Mouse (Mus musculus) cerebellum, adult 9-11 months (tissue): ENCODE data around the gene Krtap17-1.

Experiments
- DNase-seq: peaks from one replicate; pipeline ENCODE4 v3.0.0; 2022

Krtap17-1 gene

DNA sequence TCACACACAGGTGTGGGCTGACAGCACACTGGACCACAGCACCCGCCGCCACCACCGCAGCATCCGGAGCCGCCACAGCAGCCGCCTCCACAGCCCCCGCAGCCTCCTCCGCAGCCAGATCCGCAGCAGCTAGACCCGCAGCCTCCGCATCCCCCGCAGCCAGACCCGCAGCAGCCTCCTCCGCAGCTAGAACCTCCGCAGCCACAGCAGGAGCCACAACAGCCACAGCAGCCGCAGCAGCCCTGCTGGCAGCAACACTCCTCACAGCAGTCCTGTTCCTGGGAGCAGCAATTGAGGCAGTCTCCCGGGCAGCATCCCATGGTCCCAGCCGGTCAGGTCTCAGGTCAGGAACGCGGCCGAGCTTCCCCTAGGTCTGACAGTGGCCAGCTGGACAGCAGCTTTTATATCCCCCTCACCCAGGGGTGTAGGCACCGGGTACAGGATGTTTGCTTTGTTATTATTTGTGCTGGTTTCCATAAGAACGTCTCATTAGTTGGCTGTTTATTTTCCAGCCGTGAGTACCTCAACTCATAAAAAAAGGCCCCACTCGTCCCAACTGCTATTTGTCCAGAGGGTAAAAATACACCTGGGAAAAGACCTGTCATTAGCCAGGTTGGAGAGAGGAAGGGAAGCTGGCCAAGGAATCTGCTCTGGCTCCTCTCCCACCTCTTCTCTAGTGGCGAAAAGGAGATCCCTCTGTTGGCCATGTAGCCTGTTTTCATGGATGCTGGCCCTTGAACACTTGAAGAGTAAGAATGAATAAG, at the start of gene Krtap17-1:
TSS of gene Krtap17-1 (minus strand) at position 375 of the 764 bp plus-strand sequence.
- no peak for DNase-seq

DNA sequence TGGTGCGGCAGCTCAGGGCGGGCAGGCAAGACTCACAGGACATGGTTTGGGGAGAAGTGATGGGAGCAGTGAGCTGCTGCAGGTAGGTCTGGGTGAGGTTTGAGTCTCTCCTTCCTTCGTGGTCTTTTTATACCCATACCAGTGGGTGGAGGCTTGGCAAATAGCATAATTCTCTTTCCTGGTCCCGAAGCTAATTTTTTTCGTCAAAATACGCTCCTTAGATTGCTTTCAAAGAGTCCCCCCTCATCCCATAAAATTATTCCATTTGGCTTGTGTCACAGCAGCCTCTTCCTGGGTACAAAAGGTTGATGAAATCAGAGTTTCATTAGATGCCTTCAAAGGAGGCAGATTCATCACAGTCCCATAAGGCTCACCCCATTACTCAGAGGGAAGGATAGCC, 47.7 kb upstream of the Krtap17-1 start, which contains the start of gene Krt34:
TSS of gene Krt34 (minus strand) at position 101 of the 400 bp plus-strand sequence.
- no peak for DNase-seq

DNA sequence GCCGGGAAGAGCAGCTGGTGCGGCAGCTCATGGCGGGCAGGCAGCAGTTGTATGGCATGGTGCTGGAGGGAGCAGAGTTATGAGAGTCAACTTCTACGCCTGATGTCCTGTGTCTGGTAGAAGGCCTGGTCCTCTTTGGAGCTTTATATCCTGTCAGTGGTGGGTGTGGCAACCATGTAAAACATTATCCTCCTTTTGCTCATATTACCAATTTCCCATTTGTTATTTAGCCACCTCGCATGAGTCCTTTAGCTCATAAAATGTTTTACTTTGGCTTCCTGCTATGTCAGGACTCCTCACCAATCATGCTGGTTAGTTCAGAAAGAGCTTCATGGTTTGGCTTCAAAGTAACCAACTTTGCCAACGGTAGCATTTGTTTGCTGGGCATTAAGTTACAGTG, 36.0 kb upstream of the Krtap17-1 start, which contains the start of gene Krt33b:
TSS of gene Krt33b (minus strand) at position 101 of the 400 bp plus-strand sequence.
- no peak for DNase-seq

DNA sequence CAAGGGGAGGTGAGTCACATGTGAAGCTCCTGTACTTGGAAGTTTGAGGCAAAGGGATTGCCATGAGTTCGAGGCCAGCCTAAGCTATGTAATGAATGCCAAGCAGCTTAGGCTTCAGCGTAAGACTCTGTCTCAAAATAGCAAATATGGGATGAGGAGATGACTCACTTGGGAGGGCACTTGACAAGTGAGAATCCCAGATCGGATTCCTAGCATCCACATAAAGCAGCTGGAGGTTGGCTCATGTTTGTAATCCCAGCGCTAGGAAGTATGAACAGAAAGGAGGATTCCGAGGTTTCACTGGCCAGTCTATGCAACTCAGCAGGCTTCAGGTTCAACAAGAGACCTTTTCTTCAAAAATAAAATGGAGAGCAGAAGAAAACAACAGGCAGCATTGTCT, 27.6 kb upstream of the Krtap17-1 start:
- DNase-seq = no peak

DNA sequence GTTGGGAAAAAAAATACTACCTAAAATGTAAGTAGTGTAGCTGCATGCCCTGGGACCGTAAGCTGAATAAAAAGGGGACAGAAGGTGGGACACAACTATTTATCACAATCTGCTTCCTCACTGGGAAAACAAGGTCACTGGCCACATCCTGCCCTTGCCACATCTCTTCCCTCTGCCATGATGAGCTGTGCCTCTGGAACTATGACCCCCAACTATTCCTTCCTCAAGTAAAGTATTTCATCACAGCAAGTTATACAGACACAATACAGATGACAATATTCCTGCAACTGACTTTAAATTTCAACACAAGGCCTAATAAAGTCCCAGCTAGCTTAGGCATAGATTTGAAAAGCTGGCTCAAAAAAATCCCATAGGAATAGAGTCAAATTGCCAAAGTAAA, 25.7 kb upstream of the Krtap17-1 start:
- DNase-seq = no peak

DNA sequence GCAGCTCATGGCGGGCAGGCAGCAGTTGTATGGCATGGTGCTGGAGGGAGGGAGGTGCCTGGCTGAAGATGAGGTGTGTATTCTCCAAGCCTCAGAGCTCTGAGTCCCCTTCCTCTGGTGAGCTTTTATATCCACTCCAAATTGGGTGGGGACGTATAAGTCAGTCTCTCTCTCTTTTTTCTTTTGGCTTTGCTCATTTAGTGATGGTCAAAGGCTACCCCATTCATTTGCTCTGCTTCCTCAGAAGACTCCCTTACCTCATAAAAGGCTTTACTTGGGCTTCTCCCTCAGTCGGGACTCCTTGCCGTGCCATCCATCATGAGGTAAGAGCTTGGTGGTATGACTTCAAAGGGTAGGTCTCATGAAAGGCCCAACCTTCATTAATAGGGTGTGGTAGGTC, 22.3 kb upstream of the Krtap17-1 start, which contains the start of gene Krt33a:
TSS of gene Krt33a (minus strand) at position 101 of the 400 bp plus-strand sequence.
- no peak for DNase-seq

DNA sequence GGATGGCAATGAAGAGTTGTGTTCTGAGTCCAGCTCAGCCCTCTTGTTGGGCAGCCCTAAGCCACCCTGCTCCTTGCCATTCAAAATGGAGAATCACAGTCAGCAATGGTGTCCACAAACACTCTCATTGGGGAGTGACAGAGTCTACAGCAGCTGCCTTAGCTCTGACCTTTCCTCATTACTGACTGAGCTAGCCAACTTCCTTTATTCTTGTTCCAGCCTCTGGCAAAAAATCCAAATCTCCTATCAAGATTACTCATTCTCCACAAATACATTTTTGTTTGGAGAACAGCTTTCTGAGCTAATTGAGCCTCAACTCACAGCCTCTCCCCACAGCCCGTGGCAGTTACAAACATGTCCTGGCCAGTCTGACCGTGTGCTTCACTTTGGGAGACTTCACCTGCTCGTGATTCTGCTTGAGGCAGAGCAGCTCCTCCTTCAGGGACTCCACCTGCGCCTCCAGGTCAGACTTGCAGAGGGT, 19.9 kb upstream of the Krtap17-1 start:
- DNase-seq = no peak

DNA sequence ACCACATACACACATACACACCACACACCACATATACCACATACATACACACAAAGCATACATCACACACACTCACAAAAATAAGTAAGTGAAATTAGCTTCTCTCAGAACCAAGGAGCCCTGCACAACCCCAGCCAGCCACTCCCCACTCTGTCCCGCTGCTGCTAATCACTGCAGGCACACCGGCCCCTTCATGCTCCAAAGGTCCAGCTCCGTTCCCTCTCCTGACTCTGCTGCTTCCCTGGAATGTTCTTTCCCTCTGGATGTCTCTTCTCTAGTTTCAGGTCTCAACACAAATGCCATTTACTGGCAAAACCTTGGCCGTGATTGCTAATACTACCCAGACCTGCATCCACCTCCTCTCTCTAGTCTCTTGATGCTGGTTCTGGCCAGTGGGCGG, 16.9 kb upstream of the Krtap17-1 start:
- no peak for DNase-seq

DNA sequence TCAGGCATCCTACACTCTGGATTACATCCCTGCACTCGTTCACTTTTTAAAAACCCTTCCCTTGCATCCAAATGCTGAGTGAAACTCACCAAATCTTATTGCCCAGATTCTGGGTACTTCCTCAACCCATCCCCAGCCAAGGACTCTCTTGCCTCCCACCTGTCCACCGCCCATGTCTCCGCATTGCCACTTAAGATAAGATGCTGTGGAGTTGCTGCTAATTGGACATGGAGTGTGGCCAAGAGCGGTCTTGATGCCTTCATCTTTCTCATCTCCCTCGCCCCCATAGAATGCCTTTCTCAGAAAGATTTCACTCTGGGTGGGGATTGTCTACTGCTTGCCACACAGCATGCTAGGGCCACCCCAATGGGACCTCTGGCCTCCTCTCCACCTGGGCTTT, 14.5 kb upstream of the Krtap17-1 start:
- no peak for DNase-seq

DNA sequence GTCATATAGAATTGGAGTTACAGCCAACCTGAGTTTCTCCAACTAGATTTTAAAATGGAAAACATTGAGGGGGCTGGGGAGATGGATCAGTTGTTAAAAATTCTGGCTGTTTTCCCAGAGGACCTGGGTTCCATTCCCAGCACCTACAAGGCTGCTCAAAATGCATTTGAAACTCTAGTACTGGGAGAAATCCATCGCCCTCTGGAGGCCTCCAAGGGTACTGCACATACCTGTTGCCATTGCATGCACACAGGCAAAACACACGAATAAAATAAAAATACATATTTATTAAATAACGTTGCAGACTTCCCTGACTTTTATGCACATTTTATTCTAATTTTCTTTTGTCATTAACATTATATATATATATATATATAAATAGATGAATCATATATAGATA, 12.8 kb upstream of the Krtap17-1 start:
- no peak for DNase-seq

DNA sequence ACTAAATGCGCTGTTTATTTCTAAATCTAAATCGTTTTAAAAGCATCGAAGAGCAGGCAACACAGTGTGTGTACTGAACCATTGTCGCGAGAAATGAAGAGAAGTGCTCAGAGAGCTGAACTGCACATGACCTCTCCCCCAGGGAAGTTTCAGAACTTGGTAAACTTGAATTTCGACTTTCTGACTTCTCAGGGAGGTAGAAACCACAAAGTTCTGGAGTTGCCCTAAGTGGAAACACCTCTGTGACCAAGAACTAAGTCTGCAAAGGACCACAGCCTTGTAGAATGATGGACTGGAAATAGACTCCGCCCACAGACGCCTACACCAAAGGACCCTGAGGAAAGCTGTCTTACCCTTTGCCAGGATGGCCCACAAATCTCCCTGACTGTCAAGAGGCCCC, 12.1 kb upstream of the Krtap17-1 start:
- no peak for DNase-seq

DNA sequence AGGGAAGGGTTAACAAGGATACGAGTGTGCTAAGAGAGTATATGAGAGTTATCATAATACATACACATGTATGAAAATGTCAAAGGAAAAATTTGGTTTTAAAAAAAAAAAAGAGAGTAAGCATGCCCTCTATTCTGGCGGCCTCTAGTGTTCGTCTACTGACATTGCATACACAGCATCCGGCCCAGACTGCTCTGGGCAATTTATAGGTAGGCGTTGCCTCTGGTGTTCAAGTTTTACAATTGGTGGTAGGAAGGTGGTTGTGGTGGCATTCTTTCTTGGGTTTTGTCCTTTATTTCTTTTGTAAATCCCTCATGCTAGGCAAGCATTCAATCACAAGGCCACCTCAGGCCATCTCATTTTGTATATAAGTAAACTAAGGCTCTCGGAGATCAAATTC, 11.1 kb upstream of the Krtap17-1 start:
- DNase-seq = peak; percentile 34

DNA sequence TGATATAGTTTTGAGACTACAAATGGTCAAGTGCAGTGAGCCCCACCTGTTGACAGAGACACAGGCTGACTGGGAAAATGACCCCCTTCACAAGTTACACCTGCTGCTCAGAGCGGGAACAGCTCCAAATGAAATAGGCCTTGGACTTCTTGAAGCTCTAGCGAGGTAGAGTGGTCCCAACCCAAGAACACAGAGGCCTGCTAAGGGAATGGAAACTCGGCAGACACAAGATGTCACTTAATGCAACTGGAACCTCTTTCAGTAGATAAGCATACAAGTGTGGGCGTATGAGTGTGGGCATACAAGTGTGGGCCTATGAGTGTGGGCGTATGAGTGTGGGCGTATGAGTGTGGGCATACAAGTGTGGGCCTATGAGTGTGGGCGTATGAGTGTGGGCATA, 5.3 kb upstream of the Krtap17-1 start:
- DNase-seq = no peak

DNA sequence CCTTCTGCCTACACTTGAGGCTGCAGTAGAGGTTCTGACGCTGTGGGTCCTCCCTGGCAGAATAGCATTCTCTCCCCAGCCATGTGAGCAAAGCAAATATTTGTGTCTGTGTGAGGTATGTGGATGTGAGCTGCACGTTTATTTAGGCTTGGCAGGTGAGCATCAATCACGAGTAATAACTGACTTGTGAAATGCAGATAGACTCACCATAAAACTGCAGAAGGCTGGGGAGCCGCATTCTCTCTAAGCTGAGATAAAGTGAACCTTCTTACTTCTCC, 529 bp upstream of the Krtap17-1 start:
- no peak for DNase-seq

DNA sequence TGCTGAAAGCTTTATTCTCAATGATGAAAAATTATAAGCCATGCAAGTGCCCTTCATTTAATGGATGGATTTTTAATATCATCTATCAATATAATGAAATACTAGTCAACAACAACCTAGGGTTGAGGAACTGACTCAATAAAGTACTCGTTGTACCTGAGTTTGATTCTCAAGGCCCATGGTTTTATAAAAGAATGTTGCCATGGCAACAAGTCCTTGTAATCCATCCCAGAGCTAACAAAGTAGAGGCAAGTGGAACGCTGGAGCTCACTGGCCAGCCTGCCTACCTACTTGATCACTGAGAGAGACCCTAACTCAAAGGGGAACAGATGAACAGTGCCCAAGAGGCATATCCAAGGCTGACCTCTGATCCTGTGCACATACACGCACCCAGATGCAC, 3.2 kb downstream of the Krtap17-1 start:
- no peak for DNase-seq

DNA sequence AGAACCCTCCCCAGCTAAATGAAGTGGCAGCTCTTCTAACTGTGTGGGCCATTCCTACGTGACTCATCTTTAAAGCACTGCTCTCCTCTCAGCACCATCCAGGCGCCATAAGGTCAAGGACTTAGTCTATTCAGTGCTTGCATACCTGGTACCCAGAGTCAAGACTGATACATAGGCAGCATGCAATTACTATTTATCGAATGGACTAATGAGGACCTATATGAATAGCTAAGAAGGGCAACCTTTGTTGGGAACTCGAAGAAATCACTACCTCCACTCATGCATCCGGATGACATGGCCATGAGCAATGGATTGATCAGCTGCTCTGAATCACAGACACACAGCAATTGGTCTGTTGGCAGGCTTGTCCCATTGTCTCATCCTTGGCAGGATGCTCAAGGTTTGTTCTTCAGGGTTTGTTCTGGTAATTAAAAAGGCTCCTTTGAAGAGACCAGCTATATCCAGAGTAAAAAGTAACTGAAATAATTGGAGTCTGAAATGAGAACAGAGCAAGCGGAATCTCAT, 3.9 kb downstream of the Krtap17-1 start:
- no peak for DNase-seq

DNA sequence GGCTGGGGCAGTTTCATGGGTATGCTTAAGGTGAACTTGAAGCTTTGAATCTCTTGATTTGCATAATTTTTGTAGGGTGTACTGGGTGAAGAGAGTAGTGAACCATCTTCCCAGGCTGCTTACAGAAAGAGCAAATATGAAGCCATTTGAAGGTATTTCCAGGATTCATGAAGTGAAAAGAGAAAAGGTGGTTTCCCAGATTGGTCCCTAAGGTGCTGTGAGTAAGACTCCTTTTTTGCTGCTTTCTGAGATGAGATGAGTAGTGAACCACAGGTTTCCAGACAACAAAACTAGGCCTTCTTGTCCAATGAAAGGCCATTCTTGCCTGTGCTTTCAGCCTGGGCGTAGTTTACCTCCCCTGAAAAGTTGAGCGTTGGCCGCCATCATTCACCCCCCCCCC, 5.3 kb downstream of the Krtap17-1 start:
- no peak for DNase-seq

DNA sequence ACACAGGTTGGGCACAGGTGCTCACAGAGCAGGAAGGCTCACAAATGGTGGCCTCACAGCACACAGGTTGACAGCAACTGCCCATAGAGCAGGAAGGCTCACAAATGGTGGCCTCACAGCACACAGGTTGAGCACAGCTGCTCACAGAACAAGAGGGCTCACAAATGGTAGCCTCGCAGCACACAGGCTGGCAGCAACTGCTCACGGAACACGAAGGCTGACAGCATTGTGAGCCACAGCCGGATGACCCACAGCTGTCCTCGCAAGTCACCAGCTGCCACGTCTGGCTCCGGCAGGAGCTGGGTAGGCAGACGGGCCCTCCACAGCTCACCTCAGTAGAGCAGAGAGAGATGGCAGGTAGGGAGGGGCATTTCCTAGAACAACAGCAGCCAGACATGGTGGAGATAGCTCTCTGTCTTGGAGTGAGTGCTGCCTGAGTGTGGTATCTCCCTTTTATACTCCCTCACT, 7.6 kb downstream of the Krtap17-1 start, which contains the start of gene Krtap16-1:
TSS of gene Krtap16-1 (minus strand) at position 418 of the 468 bp plus-strand sequence.
- peak; percentile 33 for DNase-seq

DNA sequence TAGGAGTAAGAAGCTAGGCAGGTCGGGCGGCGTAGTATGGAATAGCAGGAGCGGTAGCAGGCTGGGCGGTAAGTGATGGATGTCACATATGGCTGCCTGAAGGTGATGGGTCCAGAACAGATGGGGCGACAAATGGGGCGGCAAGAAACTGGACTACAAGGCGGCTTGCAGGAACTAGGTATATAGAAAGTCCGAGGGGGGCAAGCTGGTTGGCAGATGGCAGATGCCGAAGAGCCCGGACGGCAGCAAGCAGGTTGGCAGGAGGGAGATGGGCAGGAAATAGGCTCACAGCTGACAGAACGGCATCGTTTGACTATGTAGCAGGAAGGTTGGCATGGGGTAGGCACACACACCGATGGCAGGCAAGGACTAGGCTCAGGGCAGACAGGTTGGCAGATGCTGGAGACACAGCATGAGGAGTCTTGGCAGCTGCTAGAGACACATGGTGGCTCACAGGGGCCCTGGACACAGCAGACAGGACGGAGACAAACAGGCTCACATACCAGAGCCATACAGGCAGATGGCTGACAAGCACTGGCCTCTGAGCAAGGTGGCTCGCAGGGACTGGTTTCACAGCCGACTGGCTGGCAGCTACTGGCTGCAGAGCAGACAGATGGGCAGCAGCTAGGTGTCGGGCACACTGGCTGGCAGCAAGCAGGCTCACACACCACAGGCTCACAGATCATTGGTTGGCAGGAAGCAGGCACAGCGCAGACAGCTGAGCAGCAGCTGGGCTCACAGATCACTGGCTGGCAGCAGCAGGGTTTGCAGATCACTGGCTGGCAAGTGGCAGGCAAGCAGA, 8.3 kb downstream of the Krtap17-1 start:
- DNase-seq = peak; percentile 96

DNA sequence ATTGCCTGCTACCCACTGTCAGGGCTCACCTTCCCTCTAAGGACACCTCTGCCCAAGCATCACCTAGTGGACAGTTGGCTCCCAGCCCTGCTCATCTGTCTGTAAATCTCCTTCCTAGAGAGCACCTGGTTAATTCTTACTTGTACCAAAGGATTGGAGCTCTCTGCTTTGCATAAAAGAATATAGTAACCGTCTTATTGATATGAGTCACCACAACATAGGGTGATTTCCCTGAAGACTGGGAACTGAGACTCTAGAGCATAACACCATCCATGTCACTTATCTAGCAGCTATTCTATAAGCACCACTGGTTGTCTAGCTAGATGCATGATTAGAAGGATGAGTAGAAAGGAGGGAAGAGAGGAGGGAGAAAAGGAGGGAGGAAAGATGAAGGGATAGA, 10.4 kb downstream of the Krtap17-1 start:
- DNase-seq = no peak

DNA sequence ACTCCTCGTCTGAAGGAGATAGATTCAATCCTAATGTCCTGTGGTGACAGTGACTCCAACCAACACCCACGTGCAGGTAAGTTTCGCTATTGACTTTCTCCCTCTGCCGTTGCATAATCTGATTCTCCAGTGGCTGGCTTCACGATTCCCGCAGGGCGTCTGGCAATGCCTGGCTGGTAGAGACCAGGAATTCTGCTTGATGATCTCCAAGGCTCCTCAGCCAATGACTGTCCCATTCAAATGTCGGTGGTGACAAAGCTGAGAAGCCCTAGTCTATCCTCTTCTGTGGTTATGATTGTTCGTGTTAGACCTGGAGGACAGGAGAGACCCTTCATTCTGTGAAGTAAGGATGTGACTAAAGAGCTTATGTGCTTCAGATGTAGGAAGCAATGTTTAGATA, 11.1 kb downstream of the Krtap17-1 start:
- no peak for DNase-seq

DNA sequence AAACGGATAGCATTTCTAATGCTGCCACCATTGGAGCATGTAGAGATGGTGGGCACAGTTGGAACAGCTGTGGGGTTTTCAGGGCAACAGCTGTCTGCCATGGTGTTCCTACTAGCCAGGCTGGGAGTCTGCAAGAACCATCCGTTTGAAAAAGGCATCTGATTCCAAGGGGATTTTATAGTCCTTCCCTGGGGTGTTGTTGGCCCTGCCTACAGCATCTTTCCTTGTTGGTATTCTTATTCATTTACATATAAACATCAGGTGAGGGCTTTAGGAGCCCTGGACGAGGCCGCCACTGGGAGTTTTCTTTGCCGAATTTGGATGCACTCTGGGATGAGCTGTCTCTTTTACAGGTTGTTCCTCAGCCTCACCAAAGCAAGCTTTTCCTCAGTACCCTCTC, 14.8 kb downstream of the Krtap17-1 start, which contains the start of gene Krtap29-1:
TSS of gene Krtap29-1 (minus strand) at position 101 of the 400 bp plus-strand sequence.
- DNase-seq = no peak

DNA sequence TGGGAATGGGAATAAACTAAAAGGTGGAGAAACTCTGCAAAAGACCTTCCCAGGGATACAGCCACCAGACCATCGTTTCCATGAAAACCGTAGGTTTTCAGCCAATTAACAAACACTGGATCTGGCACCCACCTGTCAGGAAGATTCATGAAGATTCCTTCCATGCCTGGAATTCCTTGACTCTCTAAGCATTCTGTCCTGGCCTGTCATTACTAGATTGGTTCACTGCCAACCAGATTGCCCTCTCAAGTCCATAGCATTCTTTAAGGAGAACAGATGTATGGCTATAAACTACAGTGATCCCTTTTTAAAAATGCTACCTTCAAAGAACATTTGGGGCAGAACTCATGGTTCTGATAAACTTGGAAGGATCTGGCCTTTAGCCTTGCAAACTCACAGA, 27.8 kb downstream of the Krtap17-1 start:
- DNase-seq = no peak

DNA sequence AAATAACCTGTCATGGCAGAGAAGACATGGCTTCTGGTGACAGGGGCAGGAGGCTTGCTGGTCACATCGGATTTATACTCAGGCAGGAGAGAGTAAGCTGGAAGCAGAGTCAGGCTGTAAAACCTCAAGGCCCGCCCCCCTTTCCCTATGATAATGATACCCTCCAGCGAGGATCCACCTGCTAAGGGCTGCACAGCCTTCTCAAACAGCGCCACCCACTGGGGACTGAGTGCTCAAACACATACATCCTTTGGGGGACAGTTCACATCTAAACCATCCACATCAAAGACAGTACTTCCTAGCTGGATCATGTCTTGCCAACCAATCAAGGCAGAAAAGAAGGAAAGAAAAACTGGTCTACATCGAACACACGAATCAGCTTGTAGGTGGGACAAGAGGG, 29.6 kb downstream of the Krtap17-1 start:
- DNase-seq = no peak
